Mouse (Mus musculus) stomach, embryonic 14.5 days (tissue): ENCODE results near the gene Sap18. TPM values are rescaled to one million over a fixed set of nuclear protein-coding genes. Genes with fewer than 3 reads are reported as not detected.

ENCODE experiments used
- ATAC-seq: fragments of 200-750 bp; cut with Nextera tagmentation; 2 replicates; pipeline ENCODE4 v1.8.0; 2017; ENCODE audit warnings: low read depth, moderate TSS enrichment; ENCODE audit not compliant: insufficient number of reproducible peaks, insufficient read depth, low FRiP score
- H3K27ac ChIP-seq: fragments of 300-500 bp; sonication (generic); 2 replicates; pipeline ENCODE4 v1.5.1; 2014; ENCODE audit warnings: mild to moderate bottlenecking, low read length, moderate library complexity, mixed read lengths
- H3K27me3 ChIP-seq: fragments of 300-500 bp; sonication (generic); 2 replicates; pipeline ENCODE4 v1.6.1; 2014; ENCODE audit warnings: low read length, control low read depth, mixed read lengths; ENCODE audit not compliant: control insufficient read depth, insufficient read depth
- H3K36me3 ChIP-seq: fragments of 300-500 bp; sonication (generic); 2 replicates; pipeline ENCODE4 v1.6.1; 2014; ENCODE audit warnings: mild to moderate bottlenecking, control low read depth, low read length, moderate library complexity, mixed read lengths; ENCODE audit not compliant: control insufficient read depth, insufficient read depth
- H3K4me1 ChIP-seq: fragments of 300-500 bp; sonication (generic); 2 replicates; pipeline ENCODE4 v1.6.1; 2014; ENCODE audit warnings: low read length, control low read depth, mixed read lengths; ENCODE audit not compliant: control insufficient read depth, insufficient read depth
- H3K4me2 ChIP-seq: fragments of 300-500 bp; sonication (generic); replicated peaks from 2 replicates; pipeline ENCODE4 v1.6.1; 2014; ENCODE audit warnings: low read depth, low read length, control low read depth
- H3K4me3 ChIP-seq: fragments of 300-500 bp; sonication (generic); 2 replicates; pipeline ENCODE4 v1.5.1; 2014; ENCODE audit warnings: low read depth, low read length, control low read depth
- H3K9ac ChIP-seq: fragments of 300-500 bp; sonication (generic); replicated peaks from 2 replicates; pipeline ENCODE4 v1.6.1; 2014; ENCODE audit warnings: low read depth, mild to moderate bottlenecking, control low read depth, low read length, moderate library complexity, mixed read lengths
- H3K9me3 ChIP-seq: fragments of 300-500 bp; sonication (generic); 2 replicates; pipeline ENCODE4 v1.6.1; 2016; ENCODE audit warnings: low read depth, low read length, control low read depth; ENCODE audit not compliant: control insufficient read depth
- WGBS: fragments of 180-500 bp; shearing (Covaris S2); extraction: QIAGEN DNeasy Blood & Tissue Kit; methylation state at CpG from one replicate; pipeline ENCODE4 v1.1.7; 2014; 5-methylcytosine and 5-hydroxymethylcytosine counted together
- polyA plus RNA-seq: library from polyadenylated mRNA; unstranded; fragments of >200 nt; fragmentation: Nextera tagmentation; extraction: Ambion mirVana; gene quantifications from 2 replicates; pipeline ENCODE4 v1.2.1, GENCODE M21; 2014

The Sap18 gene
- polyA plus RNA-seq, 1 experiment from 2014 or later = 59.4 TPM

DNA sequence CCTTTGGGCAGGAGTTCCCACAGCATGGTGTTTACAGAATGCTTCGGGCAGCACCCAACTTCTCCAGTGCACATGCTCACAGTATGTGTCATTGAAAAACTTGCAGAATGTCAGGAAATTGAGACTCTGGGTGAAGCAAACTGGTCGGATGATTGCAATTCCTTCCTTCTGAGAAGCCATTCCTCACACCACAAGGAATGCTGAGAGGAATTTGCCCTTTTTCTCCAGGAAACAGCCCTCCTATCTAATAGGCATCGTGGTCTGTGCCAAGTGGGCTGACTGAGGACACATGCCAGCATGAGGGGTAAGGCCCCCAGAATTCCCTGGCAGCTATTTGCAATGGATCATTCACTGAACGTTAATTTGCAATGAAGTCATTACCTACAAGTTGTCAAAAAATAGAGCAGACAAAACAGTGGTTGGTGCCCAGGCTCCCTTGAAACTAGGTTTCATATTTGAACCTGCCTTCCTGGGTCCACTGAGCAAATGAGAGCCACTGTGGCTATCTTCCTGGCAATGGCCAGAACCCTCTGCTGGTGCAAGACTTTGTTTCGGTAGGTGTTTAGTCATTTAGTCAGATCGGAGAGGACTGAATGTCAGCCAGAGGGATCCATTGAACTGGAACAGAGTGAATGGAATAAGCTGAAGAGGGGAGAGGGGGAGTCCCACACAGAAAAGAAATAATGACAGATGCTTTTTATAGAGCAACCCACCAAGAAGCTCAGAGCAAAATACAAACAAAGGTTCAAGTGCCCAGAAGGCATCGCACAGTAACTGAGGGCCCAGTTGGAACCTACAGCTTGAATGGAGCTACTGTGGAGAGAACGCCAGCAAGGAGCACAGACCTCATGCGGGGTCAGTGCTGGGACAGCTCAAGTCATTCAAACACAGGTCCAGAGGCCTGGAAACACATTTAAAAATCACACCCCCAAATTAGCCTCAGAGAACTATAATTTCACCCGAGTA is 37.2 kb upstream of the Sap18 start:
- Histone ChIP-seq H3K36me3 (no peaks in the 10 kb centered on the region), H3K27me3 (no peaks in the 10 kb centered on the region), H3K4me2 (no peak overlapping the region), H3K27ac (no peak overlapping the region), H3K9me3 (no peaks in the 10 kb centered on the region), H3K4me1 (no peaks in the 10 kb centered on the region), H3K9ac (no peak overlapping the region), H3K4me3 (no peak overlapping the region)
- WGBS = 63% methylated on average over 10 of the region's 10 CpGs
- no peak for ATAC-seq

DNA sequence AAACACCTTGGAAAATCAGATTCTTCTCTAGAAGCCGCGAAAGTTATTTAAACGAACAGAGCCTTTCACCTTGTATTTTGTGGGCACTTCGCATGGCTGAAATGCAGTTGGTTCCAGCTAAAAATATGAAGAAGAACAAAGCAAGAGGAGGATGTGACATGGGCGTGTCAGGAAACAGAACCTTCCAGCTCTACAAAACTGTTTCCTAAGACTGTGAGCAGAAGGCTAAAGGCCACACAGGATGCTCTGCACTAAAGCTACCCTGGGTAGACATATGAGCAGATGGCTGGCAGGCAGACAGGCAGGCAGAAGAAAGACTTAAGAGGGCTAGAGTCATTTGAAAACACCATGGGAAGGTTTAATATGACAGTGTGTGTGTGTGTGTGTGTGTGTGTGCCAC is 28.9 kb upstream of the Sap18 start:
- Histone ChIP-seq H3K4me2 (no peak overlapping the region), H3K27me3 (no peaks in the 10 kb centered on the region), H3K4me1 (no peaks in the 10 kb centered on the region), H3K36me3 (no peaks in the 10 kb centered on the region), H3K4me3 (no peak overlapping the region), H3K9ac (no peak overlapping the region), H3K27ac (no peak overlapping the region), H3K9me3 (no peaks in the 10 kb centered on the region)
- no peak for ATAC-seq
- WGBS = 89% methylated on average over 5 of the region's 5 CpGs

DNA sequence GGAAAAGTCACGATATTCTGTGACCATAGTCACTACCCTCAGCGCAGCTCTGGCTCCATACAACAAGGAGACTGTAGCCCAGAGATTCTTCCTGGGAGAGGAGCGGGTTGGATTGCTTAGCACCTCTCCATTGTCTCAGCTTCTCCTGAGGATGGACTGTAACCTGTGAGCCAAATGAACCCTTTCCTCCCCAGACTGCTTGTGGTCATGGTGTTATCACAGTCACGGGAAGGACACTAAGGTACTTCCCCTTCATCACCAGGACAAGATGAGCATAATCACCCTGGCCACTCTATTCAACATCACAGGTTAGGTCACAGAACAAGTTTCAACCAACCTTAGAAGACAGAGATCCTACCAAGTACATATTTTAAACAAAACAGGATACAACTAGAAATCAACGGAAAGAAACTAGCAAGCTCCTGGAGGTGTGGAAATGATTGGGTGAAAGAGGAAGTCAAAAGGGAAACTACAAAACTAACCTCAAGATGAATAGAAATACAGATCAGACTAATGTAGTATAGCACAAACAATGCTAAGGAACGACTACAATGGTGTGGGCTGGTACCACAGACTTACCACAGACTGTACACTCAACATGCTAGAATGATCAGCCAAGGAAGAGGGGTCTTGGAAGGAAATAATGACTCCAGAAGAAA is 25.7 kb upstream of the Sap18 start:
- WGBS = 84% methylated on average over 6 of the region's 6 CpGs
- Histone ChIP-seq H3K4me3 (no peak overlapping the region), H3K27ac (no peak overlapping the region), H3K27me3 (no peaks in the 10 kb centered on the region), H3K4me2 (no peak overlapping the region), H3K9me3 (no peaks in the 10 kb centered on the region), H3K9ac (no peak overlapping the region), H3K36me3 (no peaks in the 10 kb centered on the region), H3K4me1 (no peaks in the 10 kb centered on the region)
- no peak for ATAC-seq

DNA sequence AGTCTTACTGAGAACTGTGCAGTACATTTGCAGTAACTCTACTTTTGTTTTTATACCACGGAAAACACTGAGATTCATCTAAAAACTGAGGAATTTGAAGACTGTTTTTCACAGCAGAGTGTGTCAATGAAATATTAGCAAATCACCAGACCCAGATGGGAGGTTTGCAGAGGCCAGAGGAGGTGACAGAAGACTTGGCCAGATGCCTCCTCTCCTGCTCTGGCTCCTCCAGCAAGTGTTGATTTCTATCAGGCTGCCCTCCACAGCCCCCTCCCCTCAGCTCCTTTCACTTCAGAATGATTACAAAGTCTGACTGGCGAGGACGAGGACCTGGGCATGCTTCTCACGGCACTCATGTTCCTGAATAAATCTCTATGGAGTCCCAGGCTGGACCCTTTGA is 10.6 kb upstream of the Sap18 start:
- H3K4me2 ChIP-seq = no peak overlapping the region
- no peaks in the 10 kb centered on the region for H3K9me3 ChIP-seq
- WGBS = 48% methylated on average over 4 of the region's 4 CpGs
- no peaks in the 10 kb centered on the region for H3K4me1 ChIP-seq
- no peak for ATAC-seq
- no peaks in the 10 kb centered on the region for H3K27me3 ChIP-seq
- H3K9ac ChIP-seq = no peak overlapping the region
- no peak overlapping the region for H3K4me3 ChIP-seq
- H3K36me3 ChIP-seq = no peaks in the 10 kb centered on the region
- no peak overlapping the region for H3K27ac ChIP-seq

DNA sequence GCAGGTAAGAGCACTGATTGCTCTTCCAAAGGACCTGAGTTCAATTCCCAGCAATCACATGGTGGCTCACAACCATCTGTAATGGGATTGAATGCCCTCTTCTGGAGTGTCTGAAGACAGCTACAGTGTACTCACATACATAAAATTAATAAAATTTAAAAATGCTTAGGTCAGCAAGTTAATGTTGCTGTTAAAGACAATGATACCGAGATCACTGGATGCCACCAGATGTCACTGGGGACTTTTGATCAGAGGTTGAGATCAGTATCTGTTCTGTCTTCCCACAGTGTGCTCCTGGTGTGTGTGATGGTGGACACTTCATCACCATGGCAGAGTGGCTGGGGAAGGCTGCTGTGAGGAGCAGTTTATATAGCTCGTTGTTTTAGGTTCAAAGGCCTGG is 8.7 kb upstream of the Sap18 start:
- H3K9ac ChIP-seq = no peak overlapping the region
- H3K9me3 ChIP-seq = no peaks in the 10 kb centered on the region
- H3K36me3 ChIP-seq = no peaks in the 10 kb centered on the region
- no peak overlapping the region for H3K4me2 ChIP-seq
- no peaks in the 10 kb centered on the region for H3K4me1 ChIP-seq
- WGBS = 76% methylated on average over 2 of the region's 2 CpGs
- no peak overlapping the region for H3K27ac ChIP-seq
- no peak overlapping the region for H3K4me3 ChIP-seq
- ATAC-seq = no peak
- no peaks in the 10 kb centered on the region for H3K27me3 ChIP-seq

DNA sequence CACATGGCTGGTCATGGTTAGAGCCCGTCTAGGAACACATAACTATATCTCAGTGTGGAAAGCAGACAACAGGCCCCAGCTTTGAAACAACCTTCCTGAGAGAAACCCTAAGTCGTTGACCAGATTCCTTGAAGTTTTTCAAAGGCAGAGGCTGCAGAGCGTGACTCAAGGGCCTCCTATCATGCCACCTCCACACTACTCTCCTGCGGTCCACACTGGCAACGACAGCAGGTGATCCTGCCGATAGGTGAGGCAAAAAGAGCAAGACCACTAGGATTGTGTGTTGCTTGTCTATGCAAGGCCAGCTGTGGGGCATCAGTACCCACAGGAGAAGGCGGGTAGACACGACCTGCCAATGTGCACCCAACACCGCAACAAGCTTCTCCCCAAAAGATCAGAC is 8.2 kb upstream of the Sap18 start:
- WGBS = 93% methylated on average over 9 of the region's 9 CpGs
- Histone ChIP-seq H3K9me3 (no peaks in the 10 kb centered on the region), H3K4me1 (no peaks in the 10 kb centered on the region), H3K27me3 (no peaks in the 10 kb centered on the region), H3K4me3 (no peak overlapping the region), H3K36me3 (no peaks in the 10 kb centered on the region), H3K27ac (no peak overlapping the region), H3K4me2 (no peak overlapping the region), H3K9ac (no peak overlapping the region)
- ATAC-seq = no peak

DNA sequence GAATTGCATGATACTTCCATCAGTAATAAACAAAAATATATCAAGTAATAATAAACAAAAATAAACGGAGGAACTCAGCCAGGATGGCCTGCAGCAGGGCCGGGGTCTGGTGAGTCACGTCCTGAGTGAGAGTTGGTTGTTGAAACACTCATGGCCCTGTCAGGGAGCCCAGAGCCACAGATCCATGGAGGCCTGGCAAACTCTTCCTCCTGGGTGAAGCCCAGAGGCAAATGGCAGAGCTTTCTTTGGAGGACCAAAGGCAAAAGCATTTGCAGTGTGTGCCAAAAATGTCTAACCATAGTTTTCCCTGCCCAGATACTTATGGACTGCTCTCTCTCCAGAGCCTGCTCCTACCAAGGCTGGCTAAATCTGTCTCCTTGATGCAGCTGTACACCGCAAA is 6.8 kb upstream of the Sap18 start:
- no peak for ATAC-seq
- Histone ChIP-seq H3K4me3 (no peak overlapping the region), H3K9ac (no peak overlapping the region), H3K27me3 (no peaks in the 10 kb centered on the region), H3K4me2 (no peak overlapping the region), H3K9me3 (no peaks in the 10 kb centered on the region), H3K36me3 (no peaks in the 10 kb centered on the region), H3K27ac (no peak overlapping the region), H3K4me1 (no peaks in the 10 kb centered on the region)
- WGBS = 65% methylated on average over 4 of the region's 4 CpGs

DNA sequence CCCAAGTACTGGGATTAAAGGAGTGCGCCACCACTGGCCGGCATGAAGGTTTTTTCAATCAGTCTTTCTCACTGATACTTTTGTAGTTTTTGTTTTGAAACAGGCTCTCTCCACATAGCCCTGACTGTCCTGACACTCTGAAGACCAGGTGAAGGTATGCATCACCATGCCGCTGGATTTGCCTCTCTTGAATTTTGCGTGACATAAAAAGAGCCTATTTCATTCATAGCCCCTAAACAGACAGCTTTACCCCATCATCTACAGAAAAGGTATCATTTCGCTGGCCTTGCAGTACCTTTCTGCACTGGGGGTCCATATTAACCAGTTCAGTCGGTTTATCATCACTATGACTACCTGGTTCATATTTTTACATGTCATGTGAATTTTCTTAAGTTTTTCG is 429 bp upstream of the Sap18 start:
- peak overlapping the region; percentile 73 for H3K4me3 ChIP-seq
- H3K27ac ChIP-seq = no peak overlapping the region; the same call in 1 of the 2 replicates
- WGBS = 9% methylated on average over 7 of the region's 7 CpGs
- H3K9ac ChIP-seq = no peak overlapping the region
- H3K9me3 ChIP-seq = no peaks in the 10 kb centered on the region
- ATAC-seq = no peak
- H3K27me3 ChIP-seq = no peaks in the 10 kb centered on the region
- peak overlapping the region; percentile 54 for H3K4me2 ChIP-seq
- H3K4me1 ChIP-seq = peaks cover 10% of the 10 kb centered on the region; the same call in 1 of the 2 replicates
- peaks cover 15% of the 10 kb centered on the region; the same call in 1 of the 2 replicates for H3K36me3 ChIP-seq
